Mouse (Mus musculus): ENCODE data around the gene Rpia.

Rpia gene

GRCm38 (mm10) chr6:70804632-70805031, 12.6 kb upstream of the Rpia start:
- peak; percentile 81 for DNase-seq (ENCODE audit: low spot score)

GRCm38 (mm10) chr6:70797581-70798251, 5.7 kb upstream of the Rpia start:
- DNase-seq (ENCODE audit: low spot score) = peak; percentile 81

GRCm38 (mm10) chr6:70796940-70797339, 4.9 kb upstream of the Rpia start:
- no peak for DNase-seq (ENCODE audit: low spot score)

- DNase-seq (ENCODE audit: low spot score) = no peak
These were observed 612 bp upstream of the Rpia start for GRCm38 (mm10) chr6:70792644-70793043.

GRCm38 (mm10) chr6:70790852-70791761, 925 bp downstream of the Rpia start:
- peak; percentile 55 for DNase-seq (ENCODE audit: low spot score)

- DNase-seq (ENCODE audit: low spot score) = no peak
These were observed 1.9 kb downstream of the Rpia start for GRCm38 (mm10) chr6:70790034-70790650.

GRCm38 (mm10) chr6:70789134-70789533, 2.9 kb downstream of the Rpia start:
- DNase-seq (ENCODE audit: low spot score) = no peak

- DNase-seq (ENCODE audit: low spot score) = no peak
These were observed 4.5 kb downstream of the Rpia start for GRCm38 (mm10) chr6:70787524-70787923.

GRCm38 (mm10) chr6:70785852-70786251, 6.2 kb downstream of the Rpia start:
- DNase-seq (ENCODE audit: low spot score) = peak; percentile 26

- DNase-seq (ENCODE audit: low spot score) = no peak
These were observed 7.2 kb downstream of the Rpia start for GRCm38 (mm10) chr6:70784811-70785210.

- DNase-seq (ENCODE audit: low spot score) = no peak
These were observed 10.7 kb downstream of the Rpia start for GRCm38 (mm10) chr6:70781336-70781735.

- DNase-seq (ENCODE audit: low spot score) = no peak
These were observed 17.7 kb downstream of the Rpia start for GRCm38 (mm10) chr6:70774372-70774771.

GRCm38 (mm10) chr6:70773769-70774168, 18.3 kb downstream of the Rpia start:
- no peak for DNase-seq (ENCODE audit: low spot score)

GRCm38 (mm10) chr6:70768769-70769168, 23.3 kb downstream of the Rpia start:
- DNase-seq (ENCODE audit: low spot score) = peak; percentile 74

- no peak for DNase-seq (ENCODE audit: low spot score)
These were observed 27.0 kb downstream of the Rpia start for GRCm38 (mm10) chr6:70765076-70765475.

- DNase-seq (ENCODE audit: low spot score) = no peak
These were observed 27.5 kb downstream of the Rpia start for GRCm38 (mm10) chr6:70764551-70764950.

GRCm38 (mm10) chr6:70763881-70764280, 28.2 kb downstream of the Rpia start:
- DNase-seq (ENCODE audit: low spot score) = no peak

GRCm38 (mm10) chr6:70762659-70763058, 29.4 kb downstream of the Rpia start:
- no peak for DNase-seq (ENCODE audit: low spot score)

GRCm38 (mm10) chr6:70760951-70761350, 31.1 kb downstream of the Rpia start:
- DNase-seq (ENCODE audit: low spot score) = no peak

- DNase-seq (ENCODE audit: low spot score) = no peak
These were observed 37.2 kb downstream of the Rpia start for GRCm38 (mm10) chr6:70754833-70755232.

GRCm38 (mm10) chr6:70752351-70752750, 39.7 kb downstream of the Rpia start:
- peak; percentile 59 for DNase-seq (ENCODE audit: low spot score)

GRCm38 (mm10) chr6:70751898-70752273, 40.1 kb downstream of the Rpia start:
- no peak for DNase-seq (ENCODE audit: low spot score)

Measured in embryo, embryonic 10 days (tissue).